Mouse (Mus musculus) liver, embryonic 14.5 days (tissue): Measurements from ENCODE around the gene Btbd1.

Experiments used
- CTCF ChIP-seq: IDR thresholded peaks from 2 replicates; pipeline ENCODE4 v1.5.1; 2016; ENCODE audit warnings: antibody characterized with exemption, low read depth, control low read depth
- EP300 ChIP-seq: IDR thresholded peaks from 2 replicates; pipeline ENCODE4 v1.6.1; 2016; ENCODE audit warnings: antibody characterized with exemption, low read depth

DNA sequence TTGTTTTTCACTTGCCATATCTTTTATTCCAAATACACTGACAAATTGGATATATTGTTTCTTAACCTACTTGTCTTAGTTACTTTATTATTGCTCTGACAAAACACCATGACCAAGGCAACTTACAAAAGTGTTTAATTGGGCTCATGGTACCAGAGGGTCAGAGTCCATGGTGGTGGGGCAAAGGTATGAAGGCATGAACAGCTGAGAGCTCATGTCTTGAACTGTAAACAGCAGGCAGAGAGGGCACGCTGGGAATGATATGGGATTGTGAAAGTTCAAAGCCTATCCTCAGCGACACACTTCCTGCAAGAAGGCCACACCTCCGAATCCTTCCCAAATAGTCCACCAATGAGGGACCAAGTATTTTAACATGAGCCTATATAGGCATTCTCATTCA lies 81.3 kb downstream of the Btbd1 start:
- TF ChIP-seq CTCF (no peak), EP300 (no peak)
